Mouse (Mus musculus) spleen, postnatal 36 days (tissue): ENCODE results near the gene Pias4.

Source experiments
- DNase-seq, 2 experiments: peaks; one replicate each; pipeline ENCODE4 v3.0.0; 2022; ENCODE audit warnings: low spot score in 2 of 2, mixed read lengths in 1 of 2

Pias4 gene

GRCm38 (mm10) chr10:81138131-81138782, 29.5 kb downstream of the Pias4 start:
- peak; percentile 73 to 76 for DNase-seq

- DNase-seq = peak; percentile 98 to 99
Observed at GRCm38 (mm10) chr10:81137252-81138130, 30.2 kb downstream of the Pias4 start.

GRCm38 (mm10) chr10:81136706-81137231, 31.0 kb downstream of the Pias4 start:
- DNase-seq = peak; percentile 75 to 79

GRCm38 (mm10) chr10:81135831-81136705, 31.7 kb downstream of the Pias4 start:
- DNase-seq = peak; percentile 82 to 84

GRCm38 (mm10) chr10:81134966-81135681, 32.6 kb downstream of the Pias4 start, which contains the start of gene Zbtb7a:
TSS of gene Zbtb7a (plus strand) at chr10:81135220.
- peak; percentile 64 to 67 for DNase-seq

- DNase-seq = peak; percentile 95
Observed at GRCm38 (mm10) chr10:81134181-81134587, 33.5 kb downstream of the Pias4 start.

- no peak for DNase-seq
Observed at GRCm38 (mm10) chr10:81123500-81123899, 44.2 kb downstream of the Pias4 start.

GRCm38 (mm10) chr10:81122889-81123288, 44.8 kb downstream of the Pias4 start:
- DNase-seq = no peak

GRCm38 (mm10) chr10:81120650-81121049, 47.1 kb downstream of the Pias4 start:
- DNase-seq = no peak

- no peak for DNase-seq
Observed at GRCm38 (mm10) chr10:81119625-81120024, 48.1 kb downstream of the Pias4 start.

GRCm38 (mm10) chr10:81112946-81113345, 54.8 kb downstream of the Pias4 start:
- no peak for DNase-seq

- peak; percentile 80 to 88 for DNase-seq
Observed at GRCm38 (mm10) chr10:81106113-81106721, 61.5 kb downstream of the Pias4 start.

- DNase-seq = peak; percentile 96 to 98
Observed at GRCm38 (mm10) chr10:81105565-81106112, 62.1 kb downstream of the Pias4 start, which contains the start of gene Map2k2. TSS of gene Map2k2 (plus strand) at chr10:81105915.
